Mouse (Mus musculus) splenic B cell, adult 2 months (primary cell): Measurements from ENCODE around the gene Mpzl1.
"Not testable (repeated sequence)": the region's sequence is repeated elsewhere in the genome, so short reads cannot be mapped to it uniquely, and the experiment has no call there.

ENCODE experiments used
- DNase-seq: peaks from one replicate; pipeline ENCODE4 v3.0.0-alpha.2; 2011; ENCODE audit warnings: low read depth, low spot score
- H3K27me3 ChIP-seq: 2 replicates; pipeline ENCODE4 v1.6.1; 2012; ENCODE audit warnings: mild to moderate bottlenecking, low read length, moderate library complexity, mixed read lengths; ENCODE audit not compliant: control insufficient read depth, poor library complexity, insufficient read depth, severe bottlenecking
- H3K36me3 ChIP-seq: 2 replicates; pipeline ENCODE4 v1.6.1; 2012; ENCODE audit warnings: mild to moderate bottlenecking, low read length, moderate library complexity, mixed read lengths; ENCODE audit not compliant: control insufficient read depth, poor library complexity, insufficient read depth, severe bottlenecking

The Mpzl1 gene

GRCm38 (mm10) chr1:165634151-165634884 lies at the start of gene Mpzl1:
Gene Mpzl1 (minus strand): TSS chr1:165634538.
- peak; percentile 97 for DNase-seq
- Histone ChIP-seq H3K27me3 (no peaks in the 10 kb centered on the region; the same call in none of the 2 replicates), H3K36me3 (no peaks in the 10 kb centered on the region)

- Histone ChIP-seq H3K27me3 (no peaks in the 10 kb centered on the region), H3K36me3 (peaks cover 11% of the 10 kb centered on the region; the same call in 1 of the 2 replicates)
- no peak for DNase-seq
Observed at GRCm38 (mm10) chr1:165682056-165682853, 47.9 kb upstream of the Mpzl1 start.

- no peaks in the 10 kb centered on the region for H3K27me3 ChIP-seq
- H3K36me3 ChIP-seq = peaks cover 15% of the 10 kb centered on the region; the same call in 1 of the 2 replicates
- peak; percentile 48 for DNase-seq
Observed at GRCm38 (mm10) chr1:165681045-165681794, 46.9 kb upstream of the Mpzl1 start.

- H3K36me3 ChIP-seq = peaks cover 15% of the 10 kb centered on the region; the same call in 1 of the 2 replicates
- not testable (repeated sequence) for DNase-seq, H3K27me3 ChIP-seq
Observed at GRCm38 (mm10) chr1:165680086-165680485, 45.7 kb upstream of the Mpzl1 start.

- Histone ChIP-seq H3K36me3 (peaks cover 14% of the 10 kb centered on the region; the same call in 1 of the 2 replicates), H3K27me3 (no peaks in the 10 kb centered on the region)
- DNase-seq = no peak
Observed at GRCm38 (mm10) chr1:165679618-165679997, 45.3 kb upstream of the Mpzl1 start.

- no peaks in the 10 kb centered on the region for H3K27me3 ChIP-seq
- peak; percentile 29 for DNase-seq
- H3K36me3 ChIP-seq = peaks cover 10% of the 10 kb centered on the region; the same call in 1 of the 2 replicates
Observed at GRCm38 (mm10) chr1:165678861-165679617, 44.7 kb upstream of the Mpzl1 start.

GRCm38 (mm10) chr1:165677558-165677957 lies 43.2 kb upstream of the Mpzl1 start:
- H3K36me3 ChIP-seq = peaks cover 10% of the 10 kb centered on the region; the same call in 1 of the 2 replicates
- DNase-seq = no peak
- H3K27me3 ChIP-seq = no peaks in the 10 kb centered on the region

GRCm38 (mm10) chr1:165676993-165677392 lies 42.7 kb upstream of the Mpzl1 start:
- Histone ChIP-seq H3K27me3 (no peaks in the 10 kb centered on the region), H3K36me3 (peaks cover 10% of the 10 kb centered on the region; the same call in 1 of the 2 replicates)
- DNase-seq = no peak

- DNase-seq = peak; percentile 52
- Histone ChIP-seq H3K36me3 (peaks cover 13% of the 10 kb centered on the region), H3K27me3 (no peaks in the 10 kb centered on the region)
Observed at GRCm38 (mm10) chr1:165675167-165675566, 40.8 kb upstream of the Mpzl1 start.

- DNase-seq = peak; percentile 38
- peaks cover 9% of the 10 kb centered on the region for H3K36me3 ChIP-seq
- no peaks in the 10 kb centered on the region for H3K27me3 ChIP-seq
Observed at GRCm38 (mm10) chr1:165672355-165672754, 38.0 kb upstream of the Mpzl1 start.

- Histone ChIP-seq H3K27me3 (no peaks in the 10 kb centered on the region), H3K36me3 (peaks cover 4% of the 10 kb centered on the region)
- DNase-seq = no peak
Observed at GRCm38 (mm10) chr1:165670056-165670455, 35.7 kb upstream of the Mpzl1 start.

GRCm38 (mm10) chr1:165668904-165669303 lies 34.6 kb upstream of the Mpzl1 start:
- Histone ChIP-seq H3K36me3 (peaks cover 5% of the 10 kb centered on the region), H3K27me3 (no peaks in the 10 kb centered on the region)
- DNase-seq = peak; percentile 34

- DNase-seq = no peak
- H3K27me3 ChIP-seq = no peaks in the 10 kb centered on the region
- peaks cover 5% of the 10 kb centered on the region for H3K36me3 ChIP-seq
Observed at GRCm38 (mm10) chr1:165667380-165667779, 33.0 kb upstream of the Mpzl1 start.

GRCm38 (mm10) chr1:165666944-165667343 lies 32.6 kb upstream of the Mpzl1 start:
- Histone ChIP-seq H3K36me3 (peaks cover 5% of the 10 kb centered on the region), H3K27me3 (no peaks in the 10 kb centered on the region)
- no peak for DNase-seq
